Mouse (Mus musculus): ENCODE data around the gene Tinagl1.

Tinagl1 gene

GRCm38 (mm10) chr4:130154250-130154649 is 20.7 kb downstream of the Tinagl1 start:
- in situ Hi-C loops (cut with MboI; ENCODE audit: low sequenced_read_pairs): no loop called here

- in situ Hi-C loops (cut with MboI; ENCODE audit: low sequenced_read_pairs): no loop called here
Measured at GRCm38 (mm10) chr4:130148405-130148804, 26.5 kb downstream of the Tinagl1 start.

GRCm38 (mm10) chr4:130141786-130142185 is 33.1 kb downstream of the Tinagl1 start:
- in situ Hi-C loops (cut with MboI; ENCODE audit: low sequenced_read_pairs): no loop called here

- in situ Hi-C loops (cut with MboI; ENCODE audit: low sequenced_read_pairs): no loop called here
Measured at GRCm38 (mm10) chr4:130140992-130141402, 33.9 kb downstream of the Tinagl1 start.

- in situ Hi-C loops (cut with MboI; ENCODE audit: low sequenced_read_pairs): no loop called here
Measured at GRCm38 (mm10) chr4:130139214-130139492, 35.8 kb downstream of the Tinagl1 start, which contains the start of gene Hcrtr1. Gene Hcrtr1, minus strand, starts transcription at chr4:130139359.

- in situ Hi-C loops (cut with MboI; ENCODE audit: low sequenced_read_pairs): no loop called here
Measured at GRCm38 (mm10) chr4:130138441-130139213, 36.3 kb downstream of the Tinagl1 start.

GRCm38 (mm10) chr4:130133399-130133798 is 41.5 kb downstream of the Tinagl1 start:
- in situ Hi-C loops (cut with MboI; ENCODE audit: low sequenced_read_pairs): no loop called here

- in situ Hi-C loops (cut with MboI; ENCODE audit: low sequenced_read_pairs): no loop called here
Measured at GRCm38 (mm10) chr4:130131448-130132105, 43.3 kb downstream of the Tinagl1 start.

GRCm38 (mm10) chr4:130130641-130131350 is 44.1 kb downstream of the Tinagl1 start:
- in situ Hi-C loops (cut with MboI; ENCODE audit: low sequenced_read_pairs): no loop called here

- in situ Hi-C loops (cut with MboI; ENCODE audit: low sequenced_read_pairs): no loop called here
Measured at GRCm38 (mm10) chr4:130130082-130130481, 44.8 kb downstream of the Tinagl1 start.

- in situ Hi-C loops (cut with MboI; ENCODE audit: low sequenced_read_pairs): no loop called here
Measured at GRCm38 (mm10) chr4:130128907-130129306, 46.0 kb downstream of the Tinagl1 start.

- in situ Hi-C loops (cut with MboI; ENCODE audit: low sequenced_read_pairs): no loop called here
Measured at GRCm38 (mm10) chr4:130125935-130126334, 49.0 kb downstream of the Tinagl1 start.

- in situ Hi-C loops (cut with MboI; ENCODE audit: low sequenced_read_pairs): no loop called here
Measured at GRCm38 (mm10) chr4:130125164-130125563, 49.8 kb downstream of the Tinagl1 start.

GRCm38 (mm10) chr4:130124110-130124509 is 50.8 kb downstream of the Tinagl1 start:
- in situ Hi-C loops (cut with MboI; ENCODE audit: low sequenced_read_pairs): no loop called here

GRCm38 (mm10) chr4:130123020-130123419 is 51.9 kb downstream of the Tinagl1 start:
- in situ Hi-C loops (cut with MboI; ENCODE audit: low sequenced_read_pairs): no loop called here

GRCm38 (mm10) chr4:130121560-130121959 is 53.4 kb downstream of the Tinagl1 start:
- in situ Hi-C loops (cut with MboI; ENCODE audit: low sequenced_read_pairs): no loop called here

- in situ Hi-C loops (cut with MboI; ENCODE audit: low sequenced_read_pairs): no loop called here
Measured at GRCm38 (mm10) chr4:130120752-130121151, 54.2 kb downstream of the Tinagl1 start.

All from CH12F3 (cell line).